Mouse (Mus musculus): ENCODE results near the gene Snu13. TPM values are rescaled to one million over a fixed set of nuclear protein-coding genes. Genes with fewer than 3 reads are reported as not detected.

Gene Snu13
- 114 and 124 TPM in 2 replicates for polyA plus RNA-seq (2012; rRNA removed)

DNA sequence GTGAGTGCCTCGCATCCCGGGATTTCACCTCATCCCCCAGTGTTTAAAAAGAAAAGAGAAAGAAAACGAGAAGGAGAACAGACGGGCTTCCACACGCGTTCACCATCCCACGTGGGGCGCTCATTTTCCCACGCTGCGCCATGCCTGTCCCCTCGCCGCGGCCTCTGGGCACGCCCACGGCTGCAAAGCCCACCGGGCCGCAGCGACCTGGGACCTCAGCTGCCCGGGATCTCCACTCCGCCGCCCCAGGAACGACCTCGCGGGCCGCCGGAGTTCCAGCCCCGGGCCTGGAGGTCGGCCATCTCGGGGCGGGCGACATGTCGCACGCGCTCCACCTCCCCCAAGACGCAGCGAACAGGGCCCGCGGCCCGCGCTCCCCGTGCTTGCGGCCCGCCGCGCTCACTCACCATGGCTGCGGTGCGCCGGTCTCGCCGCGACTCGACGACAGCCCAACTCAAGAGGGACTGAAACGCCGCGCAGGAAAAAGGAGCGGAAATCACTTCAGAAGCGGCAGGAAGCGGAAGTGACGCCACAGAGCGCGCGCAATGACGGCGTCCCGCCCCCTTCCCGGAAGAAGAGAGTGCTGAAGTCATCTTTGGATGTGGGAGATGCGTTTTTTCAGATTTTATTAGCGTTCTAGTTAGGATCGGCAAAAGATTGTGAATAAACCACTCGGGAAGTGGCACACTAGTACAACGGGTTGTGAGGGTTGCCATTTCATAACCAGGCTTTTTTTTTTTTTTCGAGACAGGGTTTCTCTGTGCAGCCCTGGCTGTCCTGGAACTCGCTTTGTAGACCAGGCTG lies at the start of gene Snu13:
Gene Snu13, minus strand, starts transcription at position 519 of the 804 bp plus-strand sequence.
- peak; percentile 91 to 93 for DNase-seq
- peaks cover 5% of the 10 kb centered on the region; the same call in 1 of the 2 replicates for H3K4me1 ChIP-seq (ENCODE audit: control insufficient read depth, insufficient read depth, low read length)
- peak within 1 kb of the TSS; percentile 75 for H3K4me3 ChIP-seq (replicated peaks; ENCODE audit: insufficient read depth, low read depth, low read length)
- WGBS: under 1% methylated on average over 74 of the region's 74 CpGs
- H3K27me3 ChIP-seq (ENCODE audit: control insufficient read depth, insufficient read depth, low read length): no peaks in the 10 kb centered on the region
- H3K27ac ChIP-seq (ENCODE audit: insufficient read depth, low read length): peak within 1 kb of the TSS; percentile 57
- TF ChIP-seq POLR2A (IDR thresholded peaks at IDR 0.05; ENCODE audit: borderline replicate concordance, insufficient read depth, low read length) (peak; percentile 93), CTCF (IDR thresholded peaks at IDR 0.05; ENCODE audit: borderline replicate concordance, insufficient read depth, low read depth, low read length) (no peak)

DNA sequence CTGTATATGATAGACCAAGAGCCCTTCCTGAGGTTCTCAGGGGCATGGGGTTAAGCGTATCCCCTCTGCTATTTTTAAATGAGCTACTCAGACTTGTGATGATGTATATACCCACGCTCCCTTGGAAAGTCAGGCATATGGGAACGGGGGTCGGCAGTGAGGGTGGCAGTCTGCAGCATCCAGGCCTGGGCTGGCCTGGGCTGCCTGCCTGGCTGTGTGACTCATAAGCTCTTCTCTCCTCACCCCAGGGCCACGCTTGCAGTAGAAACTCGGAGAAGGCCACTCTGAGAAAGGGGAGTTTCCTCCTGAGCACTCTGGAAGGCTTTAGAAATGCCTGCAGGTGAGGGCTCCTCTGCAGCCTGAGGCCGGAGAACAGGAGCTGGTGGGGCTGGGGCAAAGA lies 43.7 kb upstream of the Snu13 start:
- WGBS: 79% methylated on average over 7 of the region's 7 CpGs
- Histone ChIP-seq H3K27ac (ENCODE audit: insufficient read depth, low read length) (no peak overlapping the region), H3K27me3 (ENCODE audit: control insufficient read depth, insufficient read depth, low read length) (no peaks in the 10 kb centered on the region), H3K4me1 (ENCODE audit: control insufficient read depth, insufficient read depth, low read length) (no peaks in the 10 kb centered on the region; the same call in 1 of the 2 replicates), H3K4me3 (replicated peaks; ENCODE audit: insufficient read depth, low read depth, low read length) (no peak overlapping the region)
- TF ChIP-seq CTCF (IDR thresholded peaks at IDR 0.05; ENCODE audit: borderline replicate concordance, insufficient read depth, low read depth, low read length): no peak
- no peak for DNase-seq

DNA sequence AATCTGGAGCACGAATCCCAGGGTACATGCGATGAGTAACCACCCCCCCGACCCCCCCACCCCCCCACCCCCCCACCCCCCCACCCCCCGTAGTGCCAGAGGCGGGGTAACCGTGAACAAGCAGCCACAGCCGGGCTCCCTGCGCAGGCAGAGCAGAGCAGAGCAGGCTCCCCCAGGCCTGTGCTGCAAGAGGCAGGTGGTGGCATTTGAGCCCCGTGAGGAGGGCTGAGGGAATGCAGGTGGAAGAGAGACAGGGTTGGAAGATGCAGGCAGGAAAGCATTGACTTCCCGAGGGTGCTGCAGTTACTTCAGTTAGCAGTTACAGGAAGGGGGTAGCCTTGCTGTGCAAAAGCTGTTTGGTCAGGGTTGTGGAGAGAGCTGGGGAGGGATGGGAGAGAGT lies 39.9 kb upstream of the Snu13 start:
- no peak for DNase-seq
- H3K4me1 ChIP-seq (ENCODE audit: control insufficient read depth, insufficient read depth, low read length): no peaks in the 10 kb centered on the region; the same call in 1 of the 2 replicates
- WGBS: 10% methylated on average over 10 of the region's 10 CpGs
- H3K4me3 ChIP-seq (replicated peaks; ENCODE audit: insufficient read depth, low read depth, low read length): no peak overlapping the region
- no peak overlapping the region for H3K27ac ChIP-seq (ENCODE audit: insufficient read depth, low read length)
- TF ChIP-seq CTCF (IDR thresholded peaks at IDR 0.05; ENCODE audit: borderline replicate concordance, insufficient read depth, low read depth, low read length) (peak; percentile 16; the same call in 1 of the 2 replicates), POLR2A (IDR thresholded peaks at IDR 0.05; ENCODE audit: borderline replicate concordance, insufficient read depth, low read length) (no peak)
- no peaks in the 10 kb centered on the region for H3K27me3 ChIP-seq (ENCODE audit: control insufficient read depth, insufficient read depth, low read length)

DNA sequence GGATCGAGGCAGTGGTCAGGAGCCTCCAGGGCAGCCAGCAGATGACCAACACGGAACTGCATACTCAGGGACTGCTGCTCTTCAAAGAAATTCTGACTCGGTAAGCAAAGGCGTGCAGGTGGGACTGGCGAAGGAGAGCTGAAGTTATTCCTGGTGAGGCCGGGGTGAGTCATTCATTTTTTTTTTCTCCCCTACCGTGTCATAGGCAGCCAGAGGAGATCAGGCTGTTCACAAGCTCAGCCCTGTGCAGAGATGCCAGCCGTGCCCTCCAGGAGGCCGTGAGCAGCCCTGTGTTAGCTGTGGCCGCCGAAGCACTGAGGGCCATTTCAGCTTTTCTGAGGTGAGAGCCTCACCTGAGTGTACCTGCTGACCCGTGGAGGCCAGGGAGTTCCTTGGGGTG lies 38.7 kb upstream of the Snu13 start:
- DNase-seq: no peak
- Histone ChIP-seq H3K4me1 (ENCODE audit: control insufficient read depth, insufficient read depth, low read length) (peaks cover 7% of the 10 kb centered on the region), H3K4me3 (replicated peaks; ENCODE audit: insufficient read depth, low read depth, low read length) (no peak overlapping the region), H3K27me3 (ENCODE audit: control insufficient read depth, insufficient read depth, low read length) (no peaks in the 10 kb centered on the region), H3K27ac (ENCODE audit: insufficient read depth, low read length) (no peak overlapping the region)
- WGBS: 71% methylated on average over 12 of the region's 12 CpGs
- TF ChIP-seq CTCF (IDR thresholded peaks at IDR 0.05; ENCODE audit: borderline replicate concordance, insufficient read depth, low read depth, low read length): no peak
- TF ChIP-seq POLR2A (IDR thresholded peaks at IDR 0.05; ENCODE audit: borderline replicate concordance, insufficient read depth, low read length): no peak

DNA sequence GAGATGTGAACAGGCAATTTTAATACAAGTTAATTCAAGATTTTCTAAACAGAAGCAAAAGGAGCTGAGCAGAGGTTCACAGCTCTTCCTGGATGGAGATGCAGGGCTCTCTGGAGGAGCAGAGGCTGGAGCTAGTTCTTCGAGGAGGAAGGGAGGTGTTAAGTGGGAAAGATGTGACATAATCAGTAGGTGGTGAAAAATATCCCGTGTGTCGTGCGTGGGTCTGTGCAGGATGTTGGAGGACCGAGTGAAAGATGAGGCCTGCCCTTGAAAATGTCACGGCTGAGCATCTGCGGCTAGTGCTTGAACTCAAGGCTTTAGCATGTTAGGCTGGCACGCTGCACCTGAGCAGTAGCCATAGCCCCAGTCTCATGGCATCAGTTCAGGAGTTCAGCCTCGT lies 38.2 kb upstream of the Snu13 start:
- Histone ChIP-seq H3K27me3 (ENCODE audit: control insufficient read depth, insufficient read depth, low read length) (no peaks in the 10 kb centered on the region), H3K27ac (ENCODE audit: insufficient read depth, low read length) (no peak overlapping the region), H3K4me1 (ENCODE audit: control insufficient read depth, insufficient read depth, low read length) (peaks cover 10% of the 10 kb centered on the region), H3K4me3 (replicated peaks; ENCODE audit: insufficient read depth, low read depth, low read length) (no peak overlapping the region)
- no peak for DNase-seq
- WGBS: 90% methylated on average over 9 of the region's 9 CpGs
- TF ChIP-seq POLR2A (IDR thresholded peaks at IDR 0.05; ENCODE audit: borderline replicate concordance, insufficient read depth, low read length): no peak
- TF ChIP-seq CTCF (IDR thresholded peaks at IDR 0.05; ENCODE audit: borderline replicate concordance, insufficient read depth, low read depth, low read length): no peak

DNA sequence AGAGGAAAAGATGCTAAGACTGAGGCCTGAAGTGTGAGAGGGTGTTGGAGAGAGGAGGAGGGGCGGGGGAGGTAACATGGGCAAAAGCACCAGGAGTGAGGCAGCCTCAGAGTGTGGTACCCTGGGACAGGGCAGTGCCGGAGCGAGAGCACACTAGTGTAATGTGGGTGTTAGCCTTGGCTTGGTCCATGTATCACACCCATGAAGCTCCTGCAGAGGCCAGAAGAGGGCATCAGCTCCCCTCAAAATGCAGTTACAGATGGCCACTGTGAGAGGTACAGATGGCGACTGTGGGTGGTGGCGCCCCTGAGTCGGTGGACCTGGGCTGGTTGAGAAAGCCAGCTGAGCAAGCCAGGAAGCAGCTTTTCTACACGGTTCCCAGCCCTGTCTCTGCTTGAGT lies 33.8 kb upstream of the Snu13 start:
- DNase-seq: peak; percentile 84 to 85
- Histone ChIP-seq H3K4me1 (ENCODE audit: control insufficient read depth, insufficient read depth, low read length) (peaks cover 10% of the 10 kb centered on the region), H3K4me3 (replicated peaks; ENCODE audit: insufficient read depth, low read depth, low read length) (no peak overlapping the region), H3K27me3 (ENCODE audit: control insufficient read depth, insufficient read depth, low read length) (no peaks in the 10 kb centered on the region), H3K27ac (ENCODE audit: insufficient read depth, low read length) (no peak overlapping the region)
- TF ChIP-seq POLR2A (IDR thresholded peaks at IDR 0.05; ENCODE audit: borderline replicate concordance, insufficient read depth, low read length): no peak
- TF ChIP-seq CTCF (IDR thresholded peaks at IDR 0.05; ENCODE audit: borderline replicate concordance, insufficient read depth, low read depth, low read length): peak; percentile 95
- WGBS: 11% methylated on average over 7 of the region's 7 CpGs

DNA sequence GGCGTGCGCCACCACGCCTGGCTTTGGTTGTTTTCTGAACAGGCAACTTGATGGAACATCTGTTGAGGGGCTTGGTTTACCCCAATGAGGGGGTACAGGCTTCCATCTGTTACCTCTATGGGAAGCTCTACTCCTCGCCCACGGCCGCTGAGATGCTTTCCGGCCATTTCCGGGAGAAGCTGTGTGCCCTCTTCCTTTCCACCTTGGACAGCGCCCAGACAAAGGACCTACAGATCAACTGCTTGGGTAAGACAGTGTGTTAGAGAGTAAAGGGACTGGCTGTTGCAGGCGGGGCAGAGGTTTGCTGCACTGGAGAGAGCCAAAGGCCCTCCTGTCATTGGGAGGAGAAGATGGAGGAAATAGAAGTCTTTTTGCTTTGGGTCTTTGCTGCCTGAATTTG lies 32.5 kb upstream of the Snu13 start:
- WGBS: 73% methylated on average over 10 of the region's 10 CpGs
- DNase-seq: no peak
- Histone ChIP-seq H3K27me3 (ENCODE audit: control insufficient read depth, insufficient read depth, low read length) (no peaks in the 10 kb centered on the region), H3K4me3 (replicated peaks; ENCODE audit: insufficient read depth, low read depth, low read length) (no peak overlapping the region), H3K4me1 (ENCODE audit: control insufficient read depth, insufficient read depth, low read length) (peaks cover 10% of the 10 kb centered on the region), H3K27ac (ENCODE audit: insufficient read depth, low read length) (no peak overlapping the region)
- no peak for TF ChIP-seq POLR2A (IDR thresholded peaks at IDR 0.05; ENCODE audit: borderline replicate concordance, insufficient read depth, low read length)
- TF ChIP-seq CTCF (IDR thresholded peaks at IDR 0.05; ENCODE audit: borderline replicate concordance, insufficient read depth, low read depth, low read length): no peak

DNA sequence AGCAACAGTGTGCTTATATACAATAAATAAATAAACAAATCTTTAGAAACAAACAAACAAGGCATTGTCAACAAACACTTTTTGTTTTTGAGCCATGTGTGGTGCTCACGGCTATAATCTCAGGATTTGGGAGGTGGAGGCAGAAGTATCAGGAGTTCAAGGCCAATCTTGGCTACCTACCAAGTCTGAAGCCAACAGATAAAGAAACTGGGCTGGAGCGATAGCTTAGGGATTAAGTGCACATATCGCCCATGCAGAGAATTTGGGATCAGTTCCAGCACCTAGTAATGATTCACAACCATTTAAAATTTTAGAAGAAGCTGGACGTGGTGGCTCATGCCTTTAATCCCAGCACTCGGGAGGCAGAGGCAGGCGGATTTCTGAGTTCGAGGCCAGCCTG lies 26.1 kb upstream of the Snu13 start:
- WGBS: 70% methylated on average over 7 of the region's 7 CpGs
- H3K4me1 ChIP-seq (ENCODE audit: control insufficient read depth, insufficient read depth, low read length): no peaks in the 10 kb centered on the region
- no peak for TF ChIP-seq CTCF (IDR thresholded peaks at IDR 0.05; ENCODE audit: borderline replicate concordance, insufficient read depth, low read depth, low read length)
- no peak for TF ChIP-seq POLR2A (IDR thresholded peaks at IDR 0.05; ENCODE audit: borderline replicate concordance, insufficient read depth, low read length)
- no peak overlapping the region for H3K4me3 ChIP-seq (replicated peaks; ENCODE audit: insufficient read depth, low read depth, low read length)
- DNase-seq: no peak
- no peak overlapping the region for H3K27ac ChIP-seq (ENCODE audit: insufficient read depth, low read length)
- H3K27me3 ChIP-seq (ENCODE audit: control insufficient read depth, insufficient read depth, low read length): peaks cover 3% of the 10 kb centered on the region; the same call in 1 of the 2 replicates

All from cerebellum, adult 2 months (tissue).